In the genomic region with DNA sequence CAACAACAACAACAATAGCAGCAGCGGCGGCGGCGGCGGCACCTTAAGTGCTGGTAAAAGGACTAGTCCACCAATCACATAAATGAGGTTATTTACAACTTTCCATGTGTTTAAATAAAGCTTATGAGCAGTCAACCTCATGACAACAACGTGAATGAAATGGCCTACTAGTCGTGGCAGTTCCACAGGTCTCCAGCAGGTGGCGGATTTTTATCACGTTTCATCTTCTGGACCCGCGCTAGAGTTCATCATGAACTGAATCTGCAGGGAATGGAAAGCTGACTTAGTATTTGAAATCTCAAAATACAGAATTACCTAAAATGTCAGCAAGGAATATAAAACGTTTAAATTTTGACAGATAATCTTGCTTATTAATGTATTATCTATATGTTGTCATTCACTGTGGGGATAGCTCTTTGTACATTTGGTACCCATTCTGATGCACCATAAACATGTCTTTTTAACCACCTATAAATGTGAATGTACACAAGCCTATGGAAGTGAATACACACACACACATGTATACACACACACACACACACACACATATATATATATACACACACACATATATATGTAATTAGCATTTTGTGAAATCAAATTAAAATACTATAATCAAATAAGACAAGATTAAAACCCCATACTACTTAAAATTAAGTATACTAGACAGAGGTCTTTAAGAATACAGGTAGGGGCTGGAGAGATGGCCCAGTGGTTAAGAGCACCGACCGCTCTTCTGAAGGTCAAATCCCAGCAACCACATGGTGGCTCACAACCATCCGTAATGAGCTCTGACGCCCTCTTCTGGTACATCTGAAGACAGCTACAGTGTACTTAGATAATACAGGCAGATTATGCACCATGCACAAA, we compare ENCODE assay signal across 8 mouse cellular contexts. TPM values are rescaled to one million over a fixed set of nuclear protein-coding genes. Genes with fewer than 3 reads are reported as not detected.
A peak's percentile ranks its signal among the peaks of the same experiment; 100 is the strongest.
DNase-seq lines count a peak whose midpoint lies in the region; ATAC-seq and TF ChIP-seq lines count a peak whose summit lies in the region.
"Had no signal": no experiment of that assay in that cellular context is flagged by ENCODE, and none has a peak within 500 bp of the region (broad histone marks: within the 10 kb centered on the region; RNA-seq: fewer than 3 reads in every experiment).

No protein-coding gene starts in this region.

- H3K4me1 ChIP-seq in hindbrain, embryonic 11.5 days (replicated peaks; ENCODE audit: control insufficient read depth, insufficient read depth, low read length), result no peaks in the 10 kb centered on the region
- H3K4me1 ChIP-seq: limb, embryonic 13.5 days had no signal

- WGBS in hindbrain, embryonic 11.5 days, result 43% methylated on average over 16 of the region's 16 CpGs

- H3K27me3 ChIP-seq in hindbrain, embryonic 11.5 days (ENCODE audit: control insufficient read depth, insufficient read depth, low read length), result no peaks in the 10 kb centered on the region
- H3K27me3 ChIP-seq: limb, embryonic 13.5 days had no signal

- no peaks in the 10 kb centered on the region for H3K36me3 ChIP-seq in hindbrain, embryonic 11.5 days (ENCODE audit: control insufficient read depth, insufficient read depth, low read length)

- peak; percentile 67 for DNase-seq in Muller cell, postnatal 12 days (ENCODE audit: inconsistent ontology term)
- DNase-seq in brain, embryonic 14.5 days (ENCODE audit: low read depth), result peak; percentile 79
- peak; percentile 87 for DNase-seq in hindbrain, embryonic 11.5 days (ENCODE audit: low spot score)
- DNase-seq in layer of hippocampus, postnatal 36 days, result peak; percentile 64 to 71
- DNase-seq in lung, postnatal 4 days, result peak; percentile 52 to 73
- DNase-seq in right cerebral cortex, adult 2 months (ENCODE audit: low spot score in 2 of 2), result peak; percentile 80 to 82

- H3K4me3 ChIP-seq in hindbrain, embryonic 11.5 days (ENCODE audit: low read depth, low read length), result no peak overlapping the region
- H3K4me3 ChIP-seq: limb, embryonic 13.5 days had no signal

- no peak for TF ChIP-seq POLR2A in brain, embryonic 14.5 days (IDR thresholded peaks at IDR 0.05; ENCODE audit: borderline replicate concordance, extremely low read depth, insufficient read depth, insufficient read length, poor library complexity, severe bottlenecking)

- H3K9me3 ChIP-seq in hindbrain, embryonic 11.5 days (ENCODE audit: control insufficient read depth, low read length), result no peaks in the 10 kb centered on the region
- H3K9me3 ChIP-seq: limb, embryonic 13.5 days had no signal

- no peak overlapping the region for H3K27ac ChIP-seq in hindbrain, embryonic 11.5 days (ENCODE audit: low read depth, low read length)
- H3K27ac ChIP-seq: limb, embryonic 13.5 days had no signal

- ATAC-seq in erythroid progenitor cell, adult 5-6 weeks (replicated peaks; ENCODE audit: low FRiP score, poor library complexity, severe bottlenecking), result peak; percentile 72
- ATAC-seq in hindbrain, embryonic 11.5 days (ENCODE audit: low FRiP score), result peak; percentile 55; the same call in 1 of the 2 replicates

- no peak overlapping the region for H3K9ac ChIP-seq in hindbrain, embryonic 11.5 days (ENCODE audit: low read depth, low read length)
- H3K9ac ChIP-seq: limb, embryonic 13.5 days had no signal

- H3K4me2 ChIP-seq in hindbrain, embryonic 11.5 days (replicated peaks; ENCODE audit: low read depth, low read length), result no peak overlapping the region
- H3K4me2 ChIP-seq: limb, embryonic 13.5 days had no signal

- TF ChIP-seq CTCF in brain, embryonic 14.5 days (IDR thresholded peaks at IDR 0.05; ENCODE audit: borderline replicate concordance, extremely low read depth, insufficient read depth, insufficient read length), result peak; percentile 87

RNA-seq across cellular contexts. Expression of gene Dnajc3, which starts 49.1 kb away (rescaled TPM):
- 11.3 and 13.1 TPM in 2 replicates for polyA plus RNA-seq in brain, embryonic 14.5 days (2012; rRNA removed)
- 20.5 and 32.7 TPM in 2 replicates for total RNA-seq in erythroid progenitor cell, adult 5-6 weeks (2015; ENCODE audit: low replicate concordance)
- 27.8 and 51.5 TPM in 2 replicates for total RNA-seq in erythroid progenitor cell, adult 5-6 weeks (2017; ENCODE audit: low replicate concordance)
- 34.4 and 35.9 TPM in 2 replicates for polyA plus RNA-seq in hindbrain, embryonic 11.5 days (2014; fragmentation: Nextera tagmentation; extraction: Ambion mirVana)
- total RNA-seq in layer of hippocampus, postnatal 36 days (2021), result 10 to 100 TPM; 41.8 to 50.9 TPM
